Mouse (Mus musculus): ENCODE data around the gene Itgb2. TPM values are rescaled to one million over a fixed set of nuclear protein-coding genes. Genes with fewer than 3 reads are reported as not detected.

Gene Itgb2
- polyA plus RNA-seq, 1 experiment from 2014 or later: 0.64 TPM

DNA sequence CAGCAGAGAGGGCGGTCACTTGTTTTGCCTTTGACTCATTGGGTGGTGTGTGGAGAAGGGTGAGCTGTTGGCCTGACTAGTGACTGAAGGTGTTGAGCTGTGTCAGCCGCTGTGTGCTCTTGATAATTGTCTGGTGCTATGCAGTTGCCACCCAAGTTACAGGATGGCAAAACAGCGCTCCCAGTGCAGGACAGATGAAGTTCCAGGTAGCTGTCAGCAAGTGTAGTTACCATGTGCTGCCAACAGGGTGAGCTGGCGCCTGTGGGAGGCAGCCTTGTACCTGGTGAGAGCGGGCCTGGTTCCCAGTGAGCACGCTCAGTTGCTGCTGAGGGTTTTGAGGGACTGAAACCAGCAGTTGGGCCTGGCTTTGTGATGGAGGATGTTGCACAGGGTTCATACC, 60.8 kb downstream of the Itgb2 start:
- H3K27ac ChIP-seq (replicated peaks; ENCODE audit: low read depth, low read length): no peak overlapping the region; the same call in 1 of the 2 replicates
- no peak overlapping the region for H3K9ac ChIP-seq (ENCODE audit: low read length)
- no peak overlapping the region for H3K4me2 ChIP-seq (ENCODE audit: low read depth, severe bottlenecking)
- H3K4me3 ChIP-seq (ENCODE audit: low read depth, low read length): no peak overlapping the region
- 43% methylated on average over 6 of the region's 6 CpGs for WGBS
- no peak for ATAC-seq (ENCODE audit: insufficient number of reproducible peaks, low FRiP score, low TSS enrichment, low read depth)
- peaks cover 27% of the 10 kb centered on the region for H3K36me3 ChIP-seq (ENCODE audit: control insufficient read depth, insufficient read depth, low read length)
- H3K4me1 ChIP-seq (ENCODE audit: control insufficient read depth, insufficient read depth, low read length): no peaks in the 10 kb centered on the region
- peak; percentile 75 for DNase-seq (ENCODE audit: low spot score)
- no peaks in the 10 kb centered on the region for H3K27me3 ChIP-seq (ENCODE audit: control insufficient read depth, insufficient read depth, low read length)
- no peaks in the 10 kb centered on the region for H3K9me3 ChIP-seq (ENCODE audit: control insufficient read depth, low read length)

DNA sequence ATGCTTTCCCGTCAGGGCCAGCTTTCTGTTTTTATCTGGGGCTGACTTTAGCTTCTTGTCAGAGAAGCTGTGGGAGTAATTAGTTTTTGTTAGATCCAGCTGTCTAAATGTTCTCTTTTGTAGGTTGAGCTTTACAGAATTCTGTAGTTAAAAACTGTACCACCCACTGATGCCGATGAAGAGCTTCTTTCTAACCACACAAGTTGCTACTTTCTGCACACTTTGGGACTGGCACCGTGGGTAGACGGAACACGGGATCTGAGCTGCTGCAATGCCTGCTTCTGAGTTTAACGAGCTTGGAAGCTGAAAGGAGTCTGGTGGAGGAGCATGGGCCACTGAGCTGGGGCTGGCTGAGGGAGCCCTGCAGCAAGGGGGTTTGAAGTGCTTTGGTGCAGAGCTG, 61.5 kb downstream of the Itgb2 start:
- Histone ChIP-seq H3K4me3 (ENCODE audit: low read depth, low read length) (no peak overlapping the region), H3K4me1 (ENCODE audit: control insufficient read depth, insufficient read depth, low read length) (no peaks in the 10 kb centered on the region), H3K36me3 (ENCODE audit: control insufficient read depth, insufficient read depth, low read length) (peaks cover 27% of the 10 kb centered on the region), H3K27ac (replicated peaks; ENCODE audit: low read depth, low read length) (no peak overlapping the region), H3K27me3 (ENCODE audit: control insufficient read depth, insufficient read depth, low read length) (no peaks in the 10 kb centered on the region), H3K9me3 (ENCODE audit: control insufficient read depth, low read length) (no peaks in the 10 kb centered on the region), H3K4me2 (ENCODE audit: low read depth, severe bottlenecking) (no peak overlapping the region), H3K9ac (ENCODE audit: low read length) (no peak overlapping the region)
- DNase-seq (ENCODE audit: low spot score) (no peak), ATAC-seq (ENCODE audit: insufficient number of reproducible peaks, low FRiP score, low TSS enrichment, low read depth) (no peak)
- WGBS: 77% methylated on average over 6 of the region's 6 CpGs

DNA sequence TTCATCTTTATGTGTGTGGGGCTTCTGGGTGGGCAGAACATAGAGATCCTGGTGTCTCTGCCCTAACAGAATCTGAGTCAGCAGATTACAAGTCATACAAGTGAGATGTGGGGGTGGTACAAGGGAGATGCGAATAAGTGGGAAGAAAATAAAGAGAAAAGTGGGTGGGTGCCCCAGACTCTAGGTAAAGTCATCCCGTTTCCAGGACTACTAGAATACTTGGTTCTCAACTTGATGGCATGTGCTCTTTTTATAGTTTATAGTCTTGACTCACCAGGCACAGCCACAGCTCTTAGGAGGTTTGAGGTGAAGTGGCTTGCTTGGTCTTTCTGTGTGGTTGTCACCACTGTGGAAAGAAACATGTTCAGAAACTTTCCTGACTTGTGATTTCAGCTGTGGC, 66.0 kb downstream of the Itgb2 start:
- no peak for DNase-seq (ENCODE audit: low spot score)
- Histone ChIP-seq H3K27ac (replicated peaks; ENCODE audit: low read depth, low read length) (no peak overlapping the region), H3K9ac (ENCODE audit: low read length) (no peak overlapping the region), H3K4me3 (ENCODE audit: low read depth, low read length) (no peak overlapping the region), H3K4me1 (ENCODE audit: control insufficient read depth, insufficient read depth, low read length) (no peaks in the 10 kb centered on the region), H3K9me3 (ENCODE audit: control insufficient read depth, low read length) (no peaks in the 10 kb centered on the region), H3K4me2 (ENCODE audit: low read depth, severe bottlenecking) (no peak overlapping the region), H3K36me3 (ENCODE audit: control insufficient read depth, insufficient read depth, low read length) (peaks cover 27% of the 10 kb centered on the region), H3K27me3 (ENCODE audit: control insufficient read depth, insufficient read depth, low read length) (no peaks in the 10 kb centered on the region)
- 84% methylated on average over 2 of the region's 2 CpGs for WGBS
- no peak for ATAC-seq (ENCODE audit: insufficient number of reproducible peaks, low FRiP score, low TSS enrichment, low read depth)

DNA sequence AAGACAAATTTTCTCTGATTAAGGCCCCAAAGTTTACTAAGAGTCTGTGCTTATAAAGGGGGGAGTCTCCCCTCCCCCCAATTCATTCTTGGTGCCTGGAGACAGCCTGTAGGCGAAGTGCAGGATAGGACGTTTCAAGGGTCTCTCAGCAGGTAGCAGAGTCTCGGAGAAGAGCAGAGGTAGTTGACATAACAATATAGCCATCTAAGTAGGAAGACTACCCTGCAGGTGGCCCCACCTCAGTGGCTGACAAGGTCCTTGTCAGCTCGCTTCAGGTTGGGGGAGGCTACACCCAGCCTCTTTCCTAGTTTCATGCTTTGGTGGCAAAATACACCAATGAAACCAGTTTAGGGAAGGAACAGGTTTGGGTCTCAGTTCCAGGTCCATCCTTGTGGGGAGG, 73.0 kb downstream of the Itgb2 start:
- no peak for DNase-seq (ENCODE audit: low spot score)
- Histone ChIP-seq H3K27me3 (ENCODE audit: control insufficient read depth, insufficient read depth, low read length) (no peaks in the 10 kb centered on the region), H3K4me1 (ENCODE audit: control insufficient read depth, insufficient read depth, low read length) (peaks cover 11% of the 10 kb centered on the region), H3K9ac (ENCODE audit: low read length) (no peak overlapping the region), H3K36me3 (ENCODE audit: control insufficient read depth, insufficient read depth, low read length) (peaks cover 6% of the 10 kb centered on the region; the same call in 1 of the 2 replicates), H3K27ac (replicated peaks; ENCODE audit: low read depth, low read length) (no peak overlapping the region), H3K4me2 (ENCODE audit: low read depth, severe bottlenecking) (no peak overlapping the region), H3K9me3 (ENCODE audit: control insufficient read depth, low read length) (no peaks in the 10 kb centered on the region; the same call in 1 of the 2 replicates), H3K4me3 (ENCODE audit: low read depth, low read length) (no peak overlapping the region)
- 57% methylated on average over 4 of the region's 4 CpGs for WGBS
- no peak for ATAC-seq (ENCODE audit: insufficient number of reproducible peaks, low FRiP score, low TSS enrichment, low read depth)

DNA sequence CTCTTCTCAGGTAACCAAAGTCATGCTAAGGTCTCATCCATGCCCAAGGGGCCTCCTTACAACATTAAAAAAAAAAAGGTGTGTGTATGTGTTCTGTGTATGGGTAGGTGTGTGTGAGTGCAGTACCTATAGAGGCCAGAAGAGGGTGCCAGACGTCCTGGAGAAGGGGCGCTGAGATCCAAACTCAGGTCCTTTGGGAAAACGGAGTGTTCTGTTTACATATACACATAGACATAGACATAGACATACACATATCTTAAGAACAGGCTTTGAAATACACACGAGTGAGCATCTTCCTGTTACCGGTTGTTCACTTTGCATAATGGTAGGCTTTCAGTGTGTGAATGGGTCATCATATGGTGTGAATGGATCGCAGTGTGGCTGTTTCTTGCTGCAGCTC, 74.1 kb downstream of the Itgb2 start:
- H3K9ac ChIP-seq (ENCODE audit: low read length): no peak overlapping the region
- H3K4me2 ChIP-seq (ENCODE audit: low read depth, severe bottlenecking): no peak overlapping the region
- 93% methylated on average over 6 of the region's 6 CpGs for WGBS
- ATAC-seq (ENCODE audit: insufficient number of reproducible peaks, low FRiP score, low TSS enrichment, low read depth): no peak
- no peaks in the 10 kb centered on the region; the same call in 1 of the 2 replicates for H3K9me3 ChIP-seq (ENCODE audit: control insufficient read depth, low read length)
- DNase-seq (ENCODE audit: low spot score): no peak
- no peak overlapping the region for H3K27ac ChIP-seq (replicated peaks; ENCODE audit: low read depth, low read length)
- no peak overlapping the region for H3K4me3 ChIP-seq (ENCODE audit: low read depth, low read length)
- peaks cover 11% of the 10 kb centered on the region for H3K4me1 ChIP-seq (ENCODE audit: control insufficient read depth, insufficient read depth, low read length)
- H3K36me3 ChIP-seq (ENCODE audit: control insufficient read depth, insufficient read depth, low read length): no peaks in the 10 kb centered on the region
- H3K27me3 ChIP-seq (ENCODE audit: control insufficient read depth, insufficient read depth, low read length): no peaks in the 10 kb centered on the region

DNA sequence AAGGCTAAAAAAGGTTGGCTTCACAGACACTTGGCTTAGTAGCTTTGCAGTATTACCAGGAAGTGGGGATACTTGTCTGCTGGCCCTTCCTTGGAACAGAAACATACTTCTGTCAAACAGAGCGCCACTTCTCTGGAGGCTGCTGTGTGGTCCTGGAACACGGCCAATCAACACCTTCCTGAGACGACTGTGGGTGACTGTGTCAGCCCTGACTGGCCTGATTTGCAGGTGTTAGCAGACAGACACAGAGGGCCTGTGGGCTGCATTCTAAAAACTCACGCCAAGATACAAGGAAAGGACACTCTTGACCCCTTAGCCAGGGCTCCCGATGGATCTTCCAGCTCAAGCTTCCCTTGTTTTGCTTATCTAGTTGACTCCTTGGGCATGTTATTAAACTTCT, 74.9 kb downstream of the Itgb2 start:
- H3K4me3 ChIP-seq (ENCODE audit: low read depth, low read length): no peak overlapping the region
- DNase-seq (ENCODE audit: low spot score) (no peak), ATAC-seq (ENCODE audit: insufficient number of reproducible peaks, low FRiP score, low TSS enrichment, low read depth) (no peak)
- H3K9ac ChIP-seq (ENCODE audit: low read length): no peak overlapping the region
- no peak overlapping the region; the same call in 1 of the 2 replicates for H3K27ac ChIP-seq (replicated peaks; ENCODE audit: low read depth, low read length)
- H3K4me2 ChIP-seq (ENCODE audit: low read depth, severe bottlenecking): no peak overlapping the region
- no peaks in the 10 kb centered on the region for H3K27me3 ChIP-seq (ENCODE audit: control insufficient read depth, insufficient read depth, low read length)
- H3K36me3 ChIP-seq (ENCODE audit: control insufficient read depth, insufficient read depth, low read length): peaks cover 2% of the 10 kb centered on the region; the same call in 1 of the 2 replicates
- no peaks in the 10 kb centered on the region; the same call in 1 of the 2 replicates for H3K9me3 ChIP-seq (ENCODE audit: control insufficient read depth, low read length)
- WGBS: 91% methylated on average over 5 of the region's 5 CpGs
- peaks cover 11% of the 10 kb centered on the region for H3K4me1 ChIP-seq (ENCODE audit: control insufficient read depth, insufficient read depth, low read length)

DNA sequence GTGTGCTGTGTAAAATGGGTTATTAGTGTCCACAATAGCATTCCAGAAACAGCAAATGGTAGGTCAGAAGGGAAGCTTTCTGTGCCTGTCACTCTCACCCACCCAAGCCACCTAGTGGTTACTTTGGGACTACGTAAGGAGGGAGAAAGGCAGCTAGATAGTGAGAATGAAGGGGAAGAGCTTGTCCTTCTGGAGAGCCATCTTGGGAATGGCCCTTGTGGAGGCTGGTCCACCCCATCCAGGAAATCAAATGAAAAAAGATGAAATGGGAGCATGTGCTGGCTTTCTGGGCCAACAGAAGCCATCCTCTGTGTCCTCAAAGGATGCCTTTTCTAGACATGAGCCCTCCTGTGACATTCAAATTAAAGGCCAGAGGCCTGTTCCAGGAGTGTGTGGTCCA, 75.3 kb downstream of the Itgb2 start:
- ATAC-seq (ENCODE audit: insufficient number of reproducible peaks, low FRiP score, low TSS enrichment, low read depth) (no peak), DNase-seq (ENCODE audit: low spot score) (peak; percentile 47)
- Histone ChIP-seq H3K9ac (ENCODE audit: low read length) (peak overlapping the region; percentile 90), H3K27ac (replicated peaks; ENCODE audit: low read depth, low read length) (peak overlapping the region; percentile 89), H3K27me3 (ENCODE audit: control insufficient read depth, insufficient read depth, low read length) (no peaks in the 10 kb centered on the region), H3K9me3 (ENCODE audit: control insufficient read depth, low read length) (no peaks in the 10 kb centered on the region; the same call in 1 of the 2 replicates), H3K36me3 (ENCODE audit: control insufficient read depth, insufficient read depth, low read length) (peaks cover 5% of the 10 kb centered on the region; the same call in 1 of the 2 replicates), H3K4me3 (ENCODE audit: low read depth, low read length) (peak overlapping the region; percentile 71), H3K4me2 (ENCODE audit: low read depth, severe bottlenecking) (peak overlapping the region; percentile 81), H3K4me1 (ENCODE audit: control insufficient read depth, insufficient read depth, low read length) (peaks cover 11% of the 10 kb centered on the region)
- 63% methylated on average over 1 of the region's 1 CpGs for WGBS

DNA sequence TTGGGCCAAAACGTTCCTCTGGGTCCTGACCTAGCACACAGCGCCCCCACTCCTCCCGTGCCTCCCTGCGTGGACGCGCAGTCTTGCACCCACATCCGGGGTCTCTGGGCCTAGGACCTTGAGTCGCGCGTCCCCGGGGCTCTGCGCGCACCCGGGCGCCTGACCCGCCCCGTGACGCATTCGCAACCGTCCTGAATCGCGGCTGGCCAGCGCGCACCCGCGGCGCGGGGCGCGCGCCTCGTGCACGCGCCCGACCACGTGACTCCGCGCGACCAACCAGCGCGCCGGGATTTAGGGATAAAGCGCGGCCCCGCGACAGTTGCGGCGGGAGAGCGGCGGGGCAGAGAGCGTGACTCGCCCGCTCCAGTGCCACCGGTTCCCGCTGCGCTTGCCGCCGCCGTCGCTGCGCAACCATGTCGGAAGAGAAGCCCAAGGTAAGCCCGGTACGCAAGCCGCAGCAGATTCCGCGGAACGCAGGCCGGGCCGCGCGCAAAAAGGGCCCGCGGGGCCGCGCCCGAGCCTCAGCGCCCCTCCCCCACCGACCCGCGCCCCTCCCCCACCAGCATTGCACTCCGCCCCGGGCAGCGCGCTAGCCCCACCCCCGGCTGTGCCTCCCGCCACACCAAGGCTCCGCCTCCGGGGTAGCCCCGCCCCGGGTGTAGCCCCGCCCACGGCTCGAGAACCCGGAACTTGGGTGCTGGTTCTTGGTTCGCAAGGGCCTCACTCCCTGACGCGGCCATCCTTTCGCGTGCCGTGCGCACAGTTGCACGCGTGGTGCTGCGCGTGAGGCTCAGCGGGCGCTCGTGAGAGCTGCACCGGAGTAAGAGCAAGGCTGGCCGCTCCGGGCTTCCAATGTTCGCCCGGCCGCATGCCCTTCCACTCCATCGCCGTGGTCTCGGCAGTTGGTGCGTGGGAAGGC, 76.1 kb downstream of the Itgb2 start, which contains the start of the genes Sumo3 and Gm49325:
Gene Sumo3 (plus strand): TSS at position 190 of the 919 bp plus-strand sequence.
Gene Gm49325 (plus strand): TSS at position 290 of the 919 bp plus-strand sequence.
- H3K4me2 ChIP-seq (ENCODE audit: low read depth, severe bottlenecking): peak within 1 kb of the TSS; percentile 81
- peak within 1 kb of the TSS; percentile 90 for H3K9ac ChIP-seq (ENCODE audit: low read length)
- peaks cover 12% of the 10 kb centered on the region; the same call in 1 of the 2 replicates for H3K36me3 ChIP-seq (ENCODE audit: control insufficient read depth, insufficient read depth, low read length)
- H3K4me3 ChIP-seq (ENCODE audit: low read depth, low read length): peak within 1 kb of the TSS; percentile 71
- H3K4me1 ChIP-seq (ENCODE audit: control insufficient read depth, insufficient read depth, low read length): peaks cover 11% of the 10 kb centered on the region
- WGBS: 2% methylated on average over 92 of the region's 119 CpGs
- no peaks in the 10 kb centered on the region for H3K27me3 ChIP-seq (ENCODE audit: control insufficient read depth, insufficient read depth, low read length)
- H3K27ac ChIP-seq (replicated peaks; ENCODE audit: low read depth, low read length): peak within 1 kb of the TSS; percentile 89
- no peaks in the 10 kb centered on the region; the same call in 1 of the 2 replicates for H3K9me3 ChIP-seq (ENCODE audit: control insufficient read depth, low read length)
- ATAC-seq (ENCODE audit: insufficient number of reproducible peaks, low FRiP score, low TSS enrichment, low read depth): peak; percentile 81
- DNase-seq (ENCODE audit: low spot score): peak; percentile 96
